Mouse (Mus musculus) urinary bladder, postnatal 0 days (tissue): Measurements from ENCODE around the gene 9230102O04Rik. TPM values are rescaled to one million over a fixed set of nuclear protein-coding genes. Genes with fewer than 3 reads are reported as not detected.

ENCODE experiments used
- polyA plus RNA-seq: library from polyadenylated mRNA; unstranded; fragments of >200 nt; fragmentation: Nextera tagmentation; extraction: Ambion mirVana; gene quantifications from 2 replicates; pipeline ENCODE4 v1.2.1, GENCODE M21; 2015

Gene 9230102O04Rik
- polyA plus RNA-seq: 5.0 and 5.2 TPM in 2 replicates

GRCm38 (mm10) chr2:9888913-9889650, at the start of gene 9230102O04Rik:
9230102O04Rik (minus strand) TSS chr2:9889540.

DNA sequence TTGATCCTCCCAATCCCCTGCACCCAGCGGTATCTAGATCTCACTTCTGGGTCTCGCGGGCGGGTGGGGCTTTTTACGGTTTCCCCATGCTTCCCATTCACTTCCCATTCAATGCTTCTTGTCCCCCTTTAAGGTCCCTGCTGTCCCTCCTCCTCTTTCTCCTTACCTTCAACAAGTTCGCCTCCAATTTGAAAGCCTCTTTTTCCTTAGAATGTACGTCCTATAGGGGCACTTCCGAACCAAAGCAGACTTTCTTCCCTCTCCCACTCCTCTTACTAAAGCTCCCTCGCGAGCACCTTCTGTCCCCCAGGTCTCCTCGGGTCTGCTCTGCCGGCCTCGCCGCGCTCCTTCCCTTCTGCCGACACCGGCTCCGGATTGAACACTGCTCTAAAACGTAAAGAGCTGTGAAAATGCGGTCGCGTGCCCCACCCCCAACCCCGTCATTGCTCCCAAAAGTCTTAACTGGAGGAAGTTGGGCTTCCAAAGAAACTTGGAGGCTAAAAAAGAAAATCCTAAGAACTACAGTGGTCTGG, 377 bp upstream of the 9230102O04Rik start, which contains the start of gene Gata3:
Gene Gata3 (minus strand): TSS at position 384 of the 533 bp plus-strand sequence.

GRCm38 (mm10) chr2:9881051-9881591, 8.2 kb downstream of the 9230102O04Rik start, which contains the start of gene 4930412O13Rik:
4930412O13Rik (plus strand) TSS chr2:9881252.

Other genes starting within 250 kb of the 9230102O04Rik start
- gene 4930412O13Rik, start 8.3 kb downstream of the 9230102O04Rik start, polyA plus RNA-seq: 1.4 and 2.4 TPM in 2 replicates
- 61.2 and 66.5 TPM in 2 replicates for gene Gata3, start 494 bp upstream of the 9230102O04Rik start, polyA plus RNA-seq
- 6.5 and 7.4 TPM in 2 replicates for gene Taf3, start 159.1 kb upstream of the 9230102O04Rik start, polyA plus RNA-seq
- 588 and 650 TPM in 2 replicates for gene Atp5c1, start 191.0 kb upstream of the 9230102O04Rik start, polyA plus RNA-seq
- gene Kin, start 191.1 kb upstream of the 9230102O04Rik start, polyA plus RNA-seq: 14.1 and 15.8 TPM in 2 replicates
- 2.9 and 4.4 TPM in 2 replicates for gene Itih2, start 241.9 kb upstream of the 9230102O04Rik start, polyA plus RNA-seq